Mouse (Mus musculus): ENCODE results near the gene Cdsn.

DNA sequence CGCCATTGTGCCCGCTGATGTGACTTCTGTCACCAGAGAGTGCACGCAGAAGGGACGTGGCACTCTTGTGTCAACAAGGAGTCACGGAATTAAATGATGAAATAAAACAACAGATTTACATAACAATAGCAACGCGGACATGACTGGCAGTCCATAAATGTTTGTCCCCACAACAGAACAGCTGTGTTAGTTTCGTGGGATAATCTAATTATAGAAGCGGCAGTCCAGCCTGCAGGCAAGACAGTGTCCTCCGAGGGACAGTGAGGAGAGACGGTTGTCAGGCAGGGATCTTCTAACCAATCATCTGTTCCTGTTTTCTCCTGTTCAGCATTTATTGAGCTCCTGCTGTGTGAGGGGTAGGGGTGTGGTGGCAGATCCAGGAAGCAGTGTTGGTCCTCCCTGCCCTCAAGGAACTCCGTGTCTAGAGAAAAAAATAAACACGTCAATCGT, 8.5 kb upstream of the Cdsn start:
- TF ChIP-seq EP300 (optimal IDR thresholded peaks at IDR 0.05) (no peak), CTCF (IDR thresholded peaks at IDR 0.05; ENCODE audit: low read depth) (no peak)
